Mouse (Mus musculus): ENCODE results near the gene Klrc2. TPM values are rescaled to one million over a fixed set of nuclear protein-coding genes. Genes with fewer than 3 reads are reported as not detected.

Gene Klrc2
- polyA plus RNA-seq, 1 experiment from 2014 or later = 0.27 TPM

- DNase-seq = no peak
- no peak within 1 kb of the TSS for H3K4me3 ChIP-seq (ENCODE audit: low read depth, low read length)
- H3K27ac ChIP-seq (ENCODE audit: low read depth) = no peak within 1 kb of the TSS
- no peak for TF ChIP-seq EP300 (IDR thresholded peaks at IDR 0.05; ENCODE audit: low read depth)
- no peak for TF ChIP-seq CTCF (IDR thresholded peaks at IDR 0.05; ENCODE audit: low read depth)
- no peaks in the 10 kb centered on the region for H3K9me3 ChIP-seq (ENCODE audit: low read length)
- H3K9ac ChIP-seq (replicated peaks) = no peak within 1 kb of the TSS
- H3K4me2 ChIP-seq (ENCODE audit: low read depth, low read length) = no peak within 1 kb of the TSS
- no peaks in the 10 kb centered on the region for H3K36me3 ChIP-seq (replicated peaks; ENCODE audit: insufficient read depth, low read length)
- H3K27me3 ChIP-seq (ENCODE audit: insufficient read depth, low read length) = no peaks in the 10 kb centered on the region
- 58% methylated on average over 4 of the region's 4 CpGs for WGBS (ENCODE audit: insufficient replicate concordance)
- ATAC-seq = no peak
- H3K4me1 ChIP-seq (ENCODE audit: insufficient read depth) = no peaks in the 10 kb centered on the region
Observed at GRCm38 (mm10) chr6:129623735-129624134, 36.8 kb downstream of the Klrc2 start, which contains the start of gene Klrk1. TSS of gene Klrk1 (minus strand) at chr6:129623864.

GRCm38 (mm10) chr6:129608372-129608771, 52.1 kb downstream of the Klrc2 start:
- no peaks in the 10 kb centered on the region for H3K9me3 ChIP-seq (ENCODE audit: low read length)
- no peaks in the 10 kb centered on the region for H3K36me3 ChIP-seq (replicated peaks; ENCODE audit: insufficient read depth, low read length)
- no peaks in the 10 kb centered on the region for H3K4me1 ChIP-seq (ENCODE audit: insufficient read depth)
- no peak for DNase-seq
- no peak overlapping the region for H3K4me2 ChIP-seq (ENCODE audit: low read depth, low read length)
- H3K4me3 ChIP-seq (ENCODE audit: low read depth, low read length) = no peak overlapping the region
- no peak for TF ChIP-seq EP300 (IDR thresholded peaks at IDR 0.05; ENCODE audit: low read depth)
- no peak for TF ChIP-seq CTCF (IDR thresholded peaks at IDR 0.05; ENCODE audit: low read depth)
- H3K27ac ChIP-seq (ENCODE audit: low read depth) = no peak overlapping the region
- H3K9ac ChIP-seq (replicated peaks) = no peak overlapping the region
- ATAC-seq = no peak
- no peaks in the 10 kb centered on the region for H3K27me3 ChIP-seq (ENCODE audit: insufficient read depth, low read length)

Small RNA genes lying within 50 kb of the gene (microRNA-seq; reads per million reads assigned to microRNA genes)
- not detected for gene Mir680-1

Other genes with a start within 250 kb of the Klrc2 start
- gene Clec1a, start 208.7 kb downstream of the Klrc2 start, polyA plus RNA-seq (2015; fragmentation: Nextera tagmentation; extraction: Ambion mirVana) = 0.65 and 1.0 TPM in 2 replicates
- gene Olr1, start 153.5 kb downstream of the Klrc2 start, polyA plus RNA-seq (2015; fragmentation: Nextera tagmentation; extraction: Ambion mirVana) = 0.56 and 0.70 TPM in 2 replicates
- not detected in 2 replicates for gene Tmem52b, start 148.1 kb downstream of the Klrc2 start, polyA plus RNA-seq (2015; fragmentation: Nextera tagmentation; extraction: Ambion mirVana)
- gene Gabarapl1, start 127.5 kb downstream of the Klrc2 start, polyA plus RNA-seq (2015; fragmentation: Nextera tagmentation; extraction: Ambion mirVana) = 37.3 and 38.5 TPM in 2 replicates
- 0.45 and 0.60 TPM in 2 replicates for gene Klre1, start 82.8 kb downstream of the Klrc2 start, polyA plus RNA-seq (2015; fragmentation: Nextera tagmentation; extraction: Ambion mirVana)
- gene Klrd1, start 68.9 kb downstream of the Klrc2 start, polyA plus RNA-seq (2015; fragmentation: Nextera tagmentation; extraction: Ambion mirVana) = 2.1 and 2.7 TPM in 2 replicates
- gene Klrk1, start 36.8 kb downstream of the Klrc2 start, polyA plus RNA-seq (2015; fragmentation: Nextera tagmentation; extraction: Ambion mirVana) = 2.3 and 2.5 TPM in 2 replicates
- gene Klrc3, start 17.4 kb downstream of the Klrc2 start, polyA plus RNA-seq (2015; fragmentation: Nextera tagmentation; extraction: Ambion mirVana) = not detected in 2 replicates
- gene Klrc1, start 18.3 kb upstream of the Klrc2 start, polyA plus RNA-seq (2015; fragmentation: Nextera tagmentation; extraction: Ambion mirVana) = 1.2 and 1.8 TPM in 2 replicates
- gene Klri1, start 56.4 kb upstream of the Klrc2 start, polyA plus RNA-seq (2015; fragmentation: Nextera tagmentation; extraction: Ambion mirVana) = not detected in 2 replicates
- gene Klri2, start 79.8 kb upstream of the Klrc2 start, polyA plus RNA-seq (2015; fragmentation: Nextera tagmentation; extraction: Ambion mirVana) = 0.07 and 0.13 TPM in 2 replicates
- gene Gm156, start 123.6 kb upstream of the Klrc2 start, polyA plus RNA-seq (2015; fragmentation: Nextera tagmentation; extraction: Ambion mirVana) = not detected in 2 replicates
- gene Gm17631, start 202.0 kb upstream of the Klrc2 start, polyA plus RNA-seq (2015; fragmentation: Nextera tagmentation; extraction: Ambion mirVana) = not detected in 2 replicates
- 0.39 and 0.41 TPM in 2 replicates for gene Klra17, start 216.0 kb upstream of the Klrc2 start, polyA plus RNA-seq (2015; fragmentation: Nextera tagmentation; extraction: Ambion mirVana)

All from liver, postnatal 0 days (tissue).